Mouse (Mus musculus) embryonic facial prominence, embryonic 10.5 days (tissue): ENCODE measurements at regions not wholly inside any gene's neighbourhood (a gene's known extent, or its start where the extent isn't known, plus 50 kb on each side); places are given as distances from the start of the nearest gene placed in this dataset.

ENCODE experiments used
- DNase-seq: peaks from one replicate; pipeline ENCODE4 v3.0.0-alpha.2; 2017; ENCODE audit warnings: low spot score
- H3K27ac ChIP-seq: fragments of 300-500 bp; sonication (generic); replicated peaks from 2 replicates; pipeline ENCODE4 v1.5.1; 2016; ENCODE audit warnings: mild to moderate bottlenecking
- H3K27me3 ChIP-seq: fragments of 300-500 bp; sonication (generic); replicated peaks from 2 replicates; pipeline ENCODE4 v1.6.1; 2016; ENCODE audit warnings: low read depth, mild to moderate bottlenecking; ENCODE audit not compliant: poor library complexity, severe bottlenecking
- H3K36me3 ChIP-seq: fragments of 300-500 bp; sonication (generic); replicated peaks from 2 replicates; pipeline ENCODE4 v1.6.1; 2016; ENCODE audit warnings: mild to moderate bottlenecking, moderate library complexity
- H3K4me1 ChIP-seq: fragments of 300-500 bp; sonication (generic); 2 replicates; pipeline ENCODE4 v1.6.1; 2016
- H3K4me3 ChIP-seq: fragments of 300-500 bp; sonication (generic); 2 replicates; pipeline ENCODE4 v1.5.1; 2016; ENCODE audit warnings: mild to moderate bottlenecking, moderate library complexity
- H3K9me3 ChIP-seq: fragments of 300-500 bp; sonication (generic); 2 replicates; pipeline ENCODE4 v1.6.1; 2016; ENCODE audit warnings: mild to moderate bottlenecking
- WGBS: fragments of 180-500 bp; shearing (Covaris S2); methylation state at CpG from one replicate; pipeline ENCODE4 v1.1.7; 2016; 5-methylcytosine and 5-hydroxymethylcytosine counted together

DNA sequence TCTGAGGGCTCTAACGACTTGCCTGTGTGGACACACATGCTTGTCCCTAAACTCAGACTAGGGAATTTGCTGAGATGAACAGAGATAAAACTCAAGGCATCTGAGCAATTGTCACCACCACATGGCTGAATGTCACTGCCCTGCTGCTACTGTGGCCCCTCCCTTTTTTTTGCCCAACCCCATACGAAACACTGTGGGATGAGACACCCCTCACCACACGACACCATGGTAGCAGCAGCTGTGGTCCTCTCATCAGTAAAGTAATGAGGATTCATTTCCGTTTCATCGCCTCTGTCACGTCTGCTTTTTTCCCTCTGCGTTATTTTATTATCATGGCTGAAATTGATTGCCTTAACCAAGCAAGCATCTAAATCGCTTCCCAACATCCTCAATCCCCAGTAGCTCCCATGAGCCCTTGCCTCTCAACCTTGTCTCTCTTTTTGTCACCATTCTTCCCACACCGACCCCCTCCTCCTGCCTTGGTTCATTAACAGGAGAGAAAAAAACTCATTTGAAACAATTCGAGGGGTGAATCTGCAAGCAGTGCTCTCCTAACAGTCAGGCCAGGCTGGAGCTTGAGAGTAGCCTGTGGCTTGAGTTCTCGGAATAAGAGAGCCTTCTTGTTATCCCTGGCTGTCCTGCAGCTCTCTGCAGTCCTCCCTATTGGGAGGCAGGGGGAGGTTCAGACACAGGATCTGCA is 1215.8 kb downstream of the Agbl1 start:
- Histone ChIP-seq H3K4me1 (peaks cover 8% of the 10 kb centered on the region; the same call in 1 of the 2 replicates), H3K9me3 (no peaks in the 10 kb centered on the region), H3K4me3 (no peak overlapping the region), H3K27ac (no peak overlapping the region), H3K36me3 (no peaks in the 10 kb centered on the region), H3K27me3 (no peaks in the 10 kb centered on the region)
- DNase-seq = no peak
- WGBS = 65% methylated on average over 11 of the region's 11 CpGs

DNA sequence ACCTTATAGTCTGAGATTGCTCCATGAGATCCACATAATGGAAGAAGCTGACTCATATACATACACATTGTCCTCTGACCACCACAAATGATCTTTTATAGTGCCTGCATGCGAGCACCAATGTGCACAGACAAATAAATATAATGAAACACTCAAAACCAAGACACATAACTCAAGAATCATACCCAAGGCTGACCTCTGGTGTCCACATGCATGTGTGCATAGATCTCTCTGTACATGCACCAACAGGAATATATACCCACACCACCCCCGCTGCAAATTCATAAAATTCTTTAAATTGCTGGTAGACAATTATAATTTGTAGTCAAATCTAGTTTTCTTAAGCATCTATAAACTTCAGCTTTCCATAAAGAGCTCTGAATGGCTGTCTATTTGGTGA is 1211.9 kb downstream of the Agbl1 start:
- Histone ChIP-seq H3K36me3 (no peaks in the 10 kb centered on the region), H3K27me3 (no peaks in the 10 kb centered on the region), H3K9me3 (no peaks in the 10 kb centered on the region), H3K27ac (no peak overlapping the region), H3K4me1 (no peaks in the 10 kb centered on the region), H3K4me3 (no peak overlapping the region)
- DNase-seq = no peak
- 76% methylated on average over 2 of the region's 2 CpGs for WGBS

DNA sequence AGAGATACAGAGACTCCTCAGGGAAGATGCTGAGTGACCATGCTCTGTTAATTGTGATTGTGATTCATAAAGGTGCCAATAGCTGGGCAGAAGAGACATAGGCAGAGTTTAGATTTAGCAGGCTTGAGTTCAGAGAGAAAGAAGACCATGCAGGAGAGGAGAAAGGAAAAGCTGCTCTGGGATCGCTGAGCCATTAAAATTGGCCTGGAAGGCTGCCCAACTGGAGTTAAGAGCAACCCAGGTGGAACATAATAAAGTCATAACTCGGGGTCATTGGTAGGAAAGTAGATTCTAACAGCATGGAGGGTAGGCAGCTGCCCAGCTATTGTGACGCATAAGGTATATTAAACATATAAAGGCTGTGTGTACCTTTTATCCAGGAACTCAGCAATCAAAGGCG is 1183.9 kb downstream of the Agbl1 start:
- Histone ChIP-seq H3K4me1 (no peaks in the 10 kb centered on the region), H3K27ac (no peak overlapping the region), H3K27me3 (no peaks in the 10 kb centered on the region), H3K9me3 (no peaks in the 10 kb centered on the region), H3K36me3 (no peaks in the 10 kb centered on the region), H3K4me3 (no peak overlapping the region)
- WGBS = 82% methylated on average over 4 of the region's 4 CpGs
- no peak for DNase-seq
